Mouse (Mus musculus) brain, embryonic 14.5 days (tissue): ENCODE results near the gene Homer1. TPM values are rescaled to one million over a fixed set of nuclear protein-coding genes. Genes with fewer than 3 reads are reported as not detected.

Source experiments
- DNase-seq: peaks from one replicate; pipeline ENCODE4 v3.0.0-alpha.2; 2011; ENCODE audit warnings: low read depth
- CTCF ChIP-seq: fragments of 200-500 bp; IDR thresholded peaks from 2 replicates; pipeline ENCODE4 v1.5.1; 2012; ENCODE audit warnings: inconsistent platforms, mild to moderate bottlenecking, moderate library complexity, borderline replicate concordance; ENCODE audit not compliant: insufficient read depth, insufficient read length; ENCODE audit errors: extremely low read depth
- POLR2A ChIP-seq: fragments of 200-500 bp; IDR thresholded peaks from 2 replicates; pipeline ENCODE4 v1.6.1; 2012; ENCODE audit warnings: mild to moderate bottlenecking, inconsistent platforms, borderline replicate concordance; ENCODE audit not compliant: poor library complexity, insufficient read depth, insufficient read length, severe bottlenecking; ENCODE audit errors: extremely low read depth
- polyA plus RNA-seq: library from polyadenylated mRNA; depleted of rRNA; stranded (reverse); fragments of >200 nt; gene quantifications from 2 replicates; pipeline ENCODE4 v1.2.3, GENCODE M21; 2012

Homer1 gene
- polyA plus RNA-seq, 1 experiment, result 21.4 TPM

GRCm38 (mm10) chr13:93381301-93381700, 81.9 kb downstream of the Homer1 start:
- no peak for TF ChIP-seq POLR2A
- no peak for TF ChIP-seq CTCF
- DNase-seq, result no peak

- TF ChIP-seq POLR2A, result no peak
- TF ChIP-seq CTCF, result no peak
- no peak for DNase-seq
Observed at GRCm38 (mm10) chr13:93383092-93383491, 83.7 kb downstream of the Homer1 start.

GRCm38 (mm10) chr13:93383620-93384019, 84.2 kb downstream of the Homer1 start:
- no peak for DNase-seq
- TF ChIP-seq POLR2A (no peak), CTCF (no peak)

GRCm38 (mm10) chr13:93384481-93384880, 85.0 kb downstream of the Homer1 start:
- TF ChIP-seq POLR2A (no peak), CTCF (no peak)
- no peak for DNase-seq

GRCm38 (mm10) chr13:93385147-93385546, 85.7 kb downstream of the Homer1 start:
- TF ChIP-seq POLR2A (no peak), CTCF (no peak)
- no peak for DNase-seq

GRCm38 (mm10) chr13:93387440-93387839, 88.0 kb downstream of the Homer1 start:
- TF ChIP-seq POLR2A, result no peak
- TF ChIP-seq CTCF, result no peak
- DNase-seq, result peak; percentile 44

- peak; percentile 3 for DNase-seq
- TF ChIP-seq POLR2A, result no peak
- TF ChIP-seq CTCF, result no peak
Observed at GRCm38 (mm10) chr13:93388594-93389241, 89.3 kb downstream of the Homer1 start.

GRCm38 (mm10) chr13:93389242-93389625, 89.8 kb downstream of the Homer1 start:
- DNase-seq, result peak; percentile 40
- TF ChIP-seq CTCF (no peak), POLR2A (no peak)

GRCm38 (mm10) chr13:93399710-93400216, 100.3 kb downstream of the Homer1 start:
- no peak for DNase-seq
- TF ChIP-seq POLR2A (no peak), CTCF (no peak)

- DNase-seq, result no peak
- TF ChIP-seq POLR2A (no peak), CTCF (no peak)
Observed at GRCm38 (mm10) chr13:93401947-93402346, 102.5 kb downstream of the Homer1 start.

- no peak for DNase-seq
- TF ChIP-seq CTCF (no peak), POLR2A (no peak)
Observed at GRCm38 (mm10) chr13:93406855-93407254, 107.4 kb downstream of the Homer1 start.

GRCm38 (mm10) chr13:93410343-93410742, 110.9 kb downstream of the Homer1 start:
- DNase-seq, result no peak
- no peak for TF ChIP-seq POLR2A
- no peak for TF ChIP-seq CTCF
